Mouse (Mus musculus) embryonic facial prominence, embryonic 15.5 days (tissue): ENCODE data around the gene Fam117b. TPM values are rescaled to one million over a fixed set of nuclear protein-coding genes. Genes with fewer than 3 reads are reported as not detected.
A peak's percentile ranks its signal among the peaks of the same experiment; 100 is the strongest.

Experiments used
- ATAC-seq: fragments of 200-750 bp; cut with Nextera tagmentation; 2 replicates; pipeline ENCODE4 v1.8.0; 2017; ENCODE audit warnings: low read depth, moderate TSS enrichment; ENCODE audit not compliant: insufficient number of reproducible peaks, low FRiP score, low TSS enrichment
- H3K27ac ChIP-seq: fragments of 300-500 bp; sonication (generic); replicated peaks from 2 replicates; pipeline ENCODE4 v1.5.1; 2015; ENCODE audit warnings: mild to moderate bottlenecking, inconsistent platforms
- H3K27me3 ChIP-seq: fragments of 300-500 bp; sonication (generic); 2 replicates; pipeline ENCODE4 v1.6.1; 2015; ENCODE audit warnings: inconsistent platforms
- H3K36me3 ChIP-seq: fragments of 300-500 bp; sonication (generic); 2 replicates; pipeline ENCODE4 v1.6.1; 2015; ENCODE audit warnings: mild to moderate bottlenecking, inconsistent platforms
- H3K4me1 ChIP-seq: fragments of 300-500 bp; sonication (generic); 2 replicates; pipeline ENCODE4 v1.6.1; 2015; ENCODE audit warnings: inconsistent platforms
- H3K4me2 ChIP-seq: fragments of 300-500 bp; sonication (generic); replicated peaks from 2 replicates; pipeline ENCODE4 v1.6.1; 2015; ENCODE audit warnings: mild to moderate bottlenecking, inconsistent platforms
- H3K4me3 ChIP-seq: fragments of 300-500 bp; sonication (generic); replicated peaks from 2 replicates; pipeline ENCODE4 v1.5.1; 2015; ENCODE audit warnings: mild to moderate bottlenecking, inconsistent platforms
- H3K9ac ChIP-seq: fragments of 300-500 bp; sonication (generic); 2 replicates; pipeline ENCODE4 v1.6.1; 2015; ENCODE audit warnings: inconsistent platforms
- H3K9me3 ChIP-seq: fragments of 300-500 bp; sonication (generic); replicated peaks from 2 replicates; pipeline ENCODE4 v1.6.1; 2016; ENCODE audit warnings: inconsistent platforms
- WGBS: fragments of 180-500 bp; shearing (Covaris S2); methylation state at CpG from one replicate; pipeline ENCODE4 v1.1.7; 2015; 5-methylcytosine and 5-hydroxymethylcytosine counted together
- polyA plus RNA-seq: library from polyadenylated mRNA; unstranded; fragments of >200 nt; fragmentation: Nextera tagmentation; extraction: Ambion mirVana; gene quantifications from 2 replicates; pipeline ENCODE4 v1.2.1, GENCODE M21; 2015

Fam117b gene
- polyA plus RNA-seq, 1 experiment from 2014 or later, result 10.1 TPM

GRCm38 (mm10) chr1:59913869-59914225 is 1.0 kb downstream of the Fam117b start:
- no peak for ATAC-seq
- 3% methylated on average over 12 of the region's 12 CpGs for WGBS

GRCm38 (mm10) chr1:59914799-59915198 is 2.0 kb downstream of the Fam117b start:
- H3K36me3 ChIP-seq, result no peaks in the 10 kb centered on the region
- no peaks in the 10 kb centered on the region for H3K27me3 ChIP-seq
- peak overlapping the region; percentile 97; the same call in 1 of the 2 replicates for H3K4me3 ChIP-seq
- no peaks in the 10 kb centered on the region for H3K9me3 ChIP-seq
- 42% methylated on average over 3 of the region's 3 CpGs for WGBS
- H3K4me2 ChIP-seq, result peak overlapping the region; percentile 64
- H3K9ac ChIP-seq, result no peak overlapping the region
- ATAC-seq, result no peak
- H3K27ac ChIP-seq, result no peak overlapping the region
- peaks cover 25% of the 10 kb centered on the region for H3K4me1 ChIP-seq

More at GRCm38 (mm10) chr1:59913869-59914225, 1.0 kb downstream of the Fam117b start:
- Histone ChIP-seq H3K9me3 (no peaks in the 10 kb centered on the region), H3K27me3 (no peaks in the 10 kb centered on the region), H3K4me3 (peak overlapping the region; percentile 97), H3K9ac (peak overlapping the region; percentile 92), H3K27ac (peak overlapping the region; percentile 91), H3K36me3 (no peaks in the 10 kb centered on the region), H3K4me1 (peaks cover 25% of the 10 kb centered on the region), H3K4me2 (peak overlapping the region; percentile 64)

- Histone ChIP-seq H3K9me3 (no peaks in the 10 kb centered on the region), H3K27ac (no peak overlapping the region; the same call in 1 of the 2 replicates), H3K4me1 (peaks cover 25% of the 10 kb centered on the region), H3K9ac (no peak overlapping the region), H3K27me3 (no peaks in the 10 kb centered on the region), H3K4me2 (no peak overlapping the region), H3K4me3 (no peak overlapping the region), H3K36me3 (no peaks in the 10 kb centered on the region)
- 56% methylated on average over 10 of the region's 10 CpGs for WGBS
- ATAC-seq, result no peak
Observed at GRCm38 (mm10) chr1:59915843-59916610, 3.2 kb downstream of the Fam117b start.

- peaks cover 25% of the 10 kb centered on the region for H3K4me1 ChIP-seq
- H3K9ac ChIP-seq, result no peak overlapping the region
- no peak for ATAC-seq
- 66% methylated on average over 3 of the region's 3 CpGs for WGBS
- H3K4me3 ChIP-seq, result no peak overlapping the region
- H3K27ac ChIP-seq, result no peak overlapping the region
- H3K4me2 ChIP-seq, result no peak overlapping the region
- H3K27me3 ChIP-seq, result no peaks in the 10 kb centered on the region
- H3K36me3 ChIP-seq, result no peaks in the 10 kb centered on the region
- no peaks in the 10 kb centered on the region for H3K9me3 ChIP-seq
Observed at GRCm38 (mm10) chr1:59917401-59917800, 4.6 kb downstream of the Fam117b start.

GRCm38 (mm10) chr1:59918075-59918474 is 5.3 kb downstream of the Fam117b start:
- H3K27me3 ChIP-seq, result no peaks in the 10 kb centered on the region
- no peak overlapping the region for H3K4me3 ChIP-seq
- H3K9me3 ChIP-seq, result no peaks in the 10 kb centered on the region
- H3K36me3 ChIP-seq, result no peaks in the 10 kb centered on the region
- H3K27ac ChIP-seq, result no peak overlapping the region
- no peak for ATAC-seq
- no peak overlapping the region for H3K9ac ChIP-seq
- H3K4me2 ChIP-seq, result no peak overlapping the region
- peaks cover 25% of the 10 kb centered on the region for H3K4me1 ChIP-seq

- no peaks in the 10 kb centered on the region for H3K27me3 ChIP-seq
- no peak overlapping the region for H3K9ac ChIP-seq
- 68% methylated on average over 1 of the region's 1 CpGs for WGBS
- H3K4me1 ChIP-seq, result 0 out of 2 replicates have a peak, but pooled peaks cover 6% of the 10 kb centered on the region
- H3K4me3 ChIP-seq, result no peak overlapping the region
- no peak for ATAC-seq
- no peaks in the 10 kb centered on the region for H3K36me3 ChIP-seq
- H3K9me3 ChIP-seq, result no peaks in the 10 kb centered on the region
- no peak overlapping the region for H3K27ac ChIP-seq
- H3K4me2 ChIP-seq, result no peak overlapping the region
Observed at GRCm38 (mm10) chr1:59923201-59923600, 10.4 kb downstream of the Fam117b start.

- no peak for ATAC-seq
- H3K9me3 ChIP-seq, result no peaks in the 10 kb centered on the region
- H3K9ac ChIP-seq, result no peak overlapping the region
- no peaks in the 10 kb centered on the region for H3K27me3 ChIP-seq
- no peak overlapping the region for H3K4me2 ChIP-seq
- H3K4me3 ChIP-seq, result no peak overlapping the region
- H3K4me1 ChIP-seq, result 0 out of 2 replicates have a peak, but pooled peaks cover 6% of the 10 kb centered on the region
- WGBS, result 88% methylated on average over 1 of the region's 1 CpGs
- no peak overlapping the region for H3K27ac ChIP-seq
- H3K36me3 ChIP-seq, result no peaks in the 10 kb centered on the region
Observed at GRCm38 (mm10) chr1:59923673-59924072, 10.9 kb downstream of the Fam117b start.

GRCm38 (mm10) chr1:59924411-59924810 is 11.6 kb downstream of the Fam117b start:
- Histone ChIP-seq H3K27me3 (no peaks in the 10 kb centered on the region), H3K4me1 (0 out of 2 replicates have a peak, but pooled peaks cover 6% of the 10 kb centered on the region), H3K36me3 (no peaks in the 10 kb centered on the region), H3K27ac (no peak overlapping the region), H3K9ac (no peak overlapping the region), H3K9me3 (no peaks in the 10 kb centered on the region), H3K4me3 (no peak overlapping the region), H3K4me2 (no peak overlapping the region)
- WGBS, result 93% methylated on average over 2 of the region's 2 CpGs
- no peak for ATAC-seq

- no peak for ATAC-seq
- H3K4me1 ChIP-seq, result 0 out of 2 replicates have a peak, but pooled peaks cover 6% of the 10 kb centered on the region
- no peak overlapping the region for H3K27ac ChIP-seq
- no peaks in the 10 kb centered on the region for H3K36me3 ChIP-seq
- 84% methylated on average over 3 of the region's 3 CpGs for WGBS
- H3K9me3 ChIP-seq, result no peaks in the 10 kb centered on the region
- no peak overlapping the region for H3K9ac ChIP-seq
- no peak overlapping the region for H3K4me3 ChIP-seq
- no peaks in the 10 kb centered on the region for H3K27me3 ChIP-seq
- no peak overlapping the region for H3K4me2 ChIP-seq
Observed at GRCm38 (mm10) chr1:59926021-59926672, 13.3 kb downstream of the Fam117b start.

- H3K36me3 ChIP-seq, result no peaks in the 10 kb centered on the region
- H3K9me3 ChIP-seq, result no peaks in the 10 kb centered on the region
- WGBS, result 70% methylated on average over 2 of the region's 2 CpGs
- H3K27me3 ChIP-seq, result no peaks in the 10 kb centered on the region
- H3K9ac ChIP-seq, result no peak overlapping the region
- no peak overlapping the region for H3K4me2 ChIP-seq
- no peak for ATAC-seq
- no peak overlapping the region for H3K27ac ChIP-seq
- H3K4me3 ChIP-seq, result no peak overlapping the region
- H3K4me1 ChIP-seq, result 0 out of 2 replicates have a peak, but pooled peaks cover 6% of the 10 kb centered on the region
Observed at GRCm38 (mm10) chr1:59927131-59927680, 14.4 kb downstream of the Fam117b start.

- Histone ChIP-seq H3K9ac (no peak overlapping the region), H3K4me1 (0 out of 2 replicates have a peak, but pooled peaks cover 6% of the 10 kb centered on the region), H3K4me3 (no peak overlapping the region), H3K27me3 (no peaks in the 10 kb centered on the region), H3K4me2 (no peak overlapping the region), H3K27ac (no peak overlapping the region), H3K9me3 (no peaks in the 10 kb centered on the region), H3K36me3 (no peaks in the 10 kb centered on the region)
- no peak for ATAC-seq
Observed at GRCm38 (mm10) chr1:59930926-59931325, 18.1 kb downstream of the Fam117b start.
